Mouse (Mus musculus) embryonic facial prominence, embryonic 14.5 days (tissue): ENCODE data around the gene P3h2. TPM values are rescaled to one million over a fixed set of nuclear protein-coding genes. Genes with fewer than 3 reads are reported as not detected.

ENCODE experiments used
- ATAC-seq: fragments of 200-750 bp; cut with Nextera tagmentation; 2 replicates; pipeline ENCODE4 v1.8.0; 2017; ENCODE audit warnings: low read depth, moderate number of reproducible peaks, moderate TSS enrichment
- DNase-seq: peaks from one replicate; pipeline ENCODE4 v3.0.0-alpha.2; 2015; ENCODE audit warnings: low spot score
- H3K27ac ChIP-seq: fragments of 300-500 bp; sonication (generic); replicated peaks from 2 replicates; pipeline ENCODE4 v1.5.1; 2014; ENCODE audit warnings: low read depth, mild to moderate bottlenecking, low read length, moderate library complexity
- H3K27me3 ChIP-seq: fragments of 300-500 bp; sonication (generic); replicated peaks from 2 replicates; pipeline ENCODE4 v1.6.1; 2014; ENCODE audit warnings: low read length; ENCODE audit not compliant: control insufficient read depth, insufficient read depth
- H3K36me3 ChIP-seq: fragments of 300-500 bp; sonication (generic); 2 replicates; pipeline ENCODE4 v1.6.1; 2014; ENCODE audit warnings: low read length, mixed read lengths; ENCODE audit not compliant: control insufficient read depth, insufficient read depth
- H3K4me1 ChIP-seq: fragments of 300-500 bp; sonication (generic); 2 replicates; pipeline ENCODE4 v1.6.1; 2014; ENCODE audit warnings: antibody characterized with exemption, low read length; ENCODE audit not compliant: control insufficient read depth, insufficient read depth
- H3K4me2 ChIP-seq: fragments of 300-500 bp; sonication (generic); 2 replicates; pipeline ENCODE4 v1.6.1; 2014; ENCODE audit warnings: low read depth, mild to moderate bottlenecking, low read length, moderate library complexity, mixed read lengths
- H3K4me3 ChIP-seq: fragments of 300-500 bp; sonication (generic); 2 replicates; pipeline ENCODE4 v1.5.1; 2014; ENCODE audit warnings: low read depth, mild to moderate bottlenecking, low read length
- H3K9ac ChIP-seq: fragments of 300-500 bp; sonication (generic); 2 replicates; pipeline ENCODE4 v1.6.1; 2014; ENCODE audit warnings: low read depth, mild to moderate bottlenecking, low read length, moderate library complexity, mixed read lengths
- H3K9me3 ChIP-seq: fragments of 300-500 bp; sonication (generic); 2 replicates; pipeline ENCODE4 v1.6.1; 2016; ENCODE audit warnings: low read length; ENCODE audit not compliant: control insufficient read depth
- WGBS: fragments of 180-500 bp; shearing (Covaris S2); extraction: QIAGEN DNeasy Blood & Tissue Kit; methylation state at CpG from one replicate; pipeline ENCODE4 v1.1.7; 2014; 5-methylcytosine and 5-hydroxymethylcytosine counted together
- polyA plus RNA-seq: library from polyadenylated mRNA; unstranded; fragments of >200 nt; fragmentation: Nextera tagmentation; extraction: Ambion mirVana; gene quantifications from 2 replicates; pipeline ENCODE4 v1.2.1, GENCODE M21; 2014

Gene P3h2
- polyA plus RNA-seq, 1 experiment from 2014 or later, result 10.3 TPM

GRCm38 (mm10) chr16:25948067-25948466, 157.5 kb downstream of the P3h2 start:
- ATAC-seq (no peak), DNase-seq (no peak)
- Histone ChIP-seq H3K4me1 (0 out of 2 replicates have a peak, but pooled peaks cover 3% of the 10 kb centered on the region), H3K4me3 (no peak overlapping the region), H3K4me2 (no peak overlapping the region), H3K9ac (no peak overlapping the region), H3K27ac (no peak overlapping the region), H3K36me3 (no peaks in the 10 kb centered on the region), H3K9me3 (no peaks in the 10 kb centered on the region), H3K27me3 (no peaks in the 10 kb centered on the region)
- WGBS, result 46% methylated on average over 1 of the region's 1 CpGs

- Histone ChIP-seq H3K4me1 (0 out of 2 replicates have a peak, but pooled peaks cover 3% of the 10 kb centered on the region), H3K36me3 (no peaks in the 10 kb centered on the region), H3K27me3 (no peaks in the 10 kb centered on the region), H3K9me3 (no peaks in the 10 kb centered on the region), H3K9ac (no peak overlapping the region), H3K27ac (no peak overlapping the region), H3K4me2 (no peak overlapping the region), H3K4me3 (no peak overlapping the region)
- DNase-seq, result peak; percentile 39
- 51% methylated on average over 12 of the region's 12 CpGs for WGBS
- ATAC-seq, result no peak
Observed at GRCm38 (mm10) chr16:25945151-25945955, 160.2 kb downstream of the P3h2 start.

GRCm38 (mm10) chr16:25942261-25942660, 163.3 kb downstream of the P3h2 start:
- DNase-seq, result no peak
- no peak overlapping the region for H3K9ac ChIP-seq
- no peak for ATAC-seq
- no peaks in the 10 kb centered on the region for H3K9me3 ChIP-seq
- H3K4me2 ChIP-seq, result no peak overlapping the region
- no peaks in the 10 kb centered on the region for H3K4me1 ChIP-seq
- no peak overlapping the region for H3K4me3 ChIP-seq
- WGBS, result 65% methylated on average over 4 of the region's 4 CpGs
- no peaks in the 10 kb centered on the region for H3K27me3 ChIP-seq
- H3K36me3 ChIP-seq, result no peaks in the 10 kb centered on the region
- H3K27ac ChIP-seq, result no peak overlapping the region

GRCm38 (mm10) chr16:25934181-25934580, 171.4 kb downstream of the P3h2 start:
- DNase-seq (no peak), ATAC-seq (no peak)
- WGBS, result 84% methylated on average over 2 of the region's 2 CpGs

GRCm38 (mm10) chr16:25912185-25912584, 193.4 kb downstream of the P3h2 start:
- Histone ChIP-seq H3K27me3 (no peaks in the 10 kb centered on the region), H3K4me1 (no peaks in the 10 kb centered on the region), H3K27ac (no peak overlapping the region), H3K9me3 (0 out of 2 replicates have a peak, but pooled peaks cover 2% of the 10 kb centered on the region), H3K4me3 (no peak overlapping the region), H3K4me2 (no peak overlapping the region), H3K9ac (no peak overlapping the region), H3K36me3 (no peaks in the 10 kb centered on the region)
- DNase-seq (no peak), ATAC-seq (no peak)
- WGBS, result 62% methylated on average over 1 of the region's 1 CpGs

More at GRCm38 (mm10) chr16:25934181-25934580, 171.4 kb downstream of the P3h2 start:
- Histone ChIP-seq H3K4me2 (no peak overlapping the region), H3K4me3 (no peak overlapping the region), H3K27me3 (no peaks in the 10 kb centered on the region), H3K27ac (no peak overlapping the region), H3K36me3 (no peaks in the 10 kb centered on the region), H3K9ac (no peak overlapping the region), H3K4me1 (no peaks in the 10 kb centered on the region), H3K9me3 (no peaks in the 10 kb centered on the region)
